Mouse (Mus musculus): ENCODE results near the gene Serpina3n. TPM values are rescaled to one million over a fixed set of nuclear protein-coding genes. Genes with fewer than 3 reads are reported as not detected.
"Not testable (repeated sequence)": the region's sequence is repeated elsewhere in the genome, so short reads cannot be mapped to it uniquely, and the experiment has no call there.

The Serpina3n gene
- not detected in 2 replicates for total RNA-seq (2017)

DNA sequence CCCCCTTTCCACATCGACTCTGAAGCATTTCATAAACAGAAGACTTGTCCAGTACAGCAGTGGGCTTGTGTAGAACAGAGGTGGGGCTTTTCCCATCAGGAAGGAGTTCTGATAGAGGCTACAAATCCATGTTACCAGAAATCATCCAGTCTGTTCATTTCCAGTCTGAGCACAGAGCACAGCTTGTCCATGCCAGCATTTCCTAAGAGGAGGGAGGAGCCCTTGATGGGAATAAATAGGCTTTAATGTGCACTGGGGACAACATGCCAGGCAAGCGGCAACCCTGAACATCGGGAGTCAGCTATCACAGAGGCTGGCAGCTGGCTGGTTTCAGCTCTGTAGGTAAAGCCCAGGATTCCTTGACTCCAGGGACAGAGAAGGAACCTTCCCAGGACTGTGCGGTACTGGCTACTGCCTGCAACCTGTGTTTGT is at the start of gene Serpina3n:
Serpina3n (plus strand) TSS at position 276 of the 432 bp plus-strand sequence.
- ATAC-seq (ENCODE audit: extremely low read depth, insufficient number of reproducible peaks, low FRiP score, poor library complexity, severe bottlenecking) = no peak

DNA sequence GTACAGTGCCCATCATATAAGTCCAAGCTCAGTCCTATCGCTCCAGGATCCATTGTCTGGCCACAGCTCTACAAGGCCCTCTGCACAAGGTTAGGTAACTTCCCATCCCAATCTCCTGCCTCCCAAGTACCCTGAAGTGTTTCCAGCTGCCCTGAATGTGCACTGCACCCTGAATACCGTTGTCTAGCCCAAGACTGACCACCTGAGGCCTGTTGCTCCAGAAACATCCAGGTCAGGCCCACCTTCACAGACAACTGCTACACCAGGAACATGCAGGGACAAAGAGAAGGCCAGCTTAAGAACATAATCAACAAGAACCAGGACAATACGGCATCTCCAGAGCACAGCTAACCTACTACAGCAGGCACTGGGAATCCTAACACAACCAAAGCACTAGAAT is 36.5 kb upstream of the Serpina3n start:
- ATAC-seq (ENCODE audit: extremely low read depth, insufficient number of reproducible peaks, low FRiP score, poor library complexity, severe bottlenecking) = no peak

DNA sequence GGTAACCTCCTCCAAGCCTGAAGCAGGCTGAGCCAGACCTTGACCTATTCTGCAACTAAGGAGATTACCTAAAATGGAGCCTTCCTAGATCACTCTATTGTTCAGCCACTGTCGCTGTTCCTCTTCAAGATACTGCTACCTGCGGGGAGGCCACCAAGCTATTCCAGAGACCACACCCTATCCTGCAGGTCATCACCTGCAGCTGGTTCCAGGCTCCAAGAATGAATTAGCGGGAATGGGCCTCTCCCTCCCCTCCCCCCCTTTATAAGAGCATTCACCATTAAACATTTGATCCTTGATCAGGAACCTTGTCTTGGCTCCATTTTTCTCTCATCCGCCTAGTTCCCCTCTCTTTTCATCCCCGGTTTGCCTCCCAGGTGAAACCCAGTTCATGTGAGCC is 29.4 kb upstream of the Serpina3n start:
- ATAC-seq (ENCODE audit: extremely low read depth, insufficient number of reproducible peaks, low FRiP score, poor library complexity, severe bottlenecking) = not testable (repeated sequence)

DNA sequence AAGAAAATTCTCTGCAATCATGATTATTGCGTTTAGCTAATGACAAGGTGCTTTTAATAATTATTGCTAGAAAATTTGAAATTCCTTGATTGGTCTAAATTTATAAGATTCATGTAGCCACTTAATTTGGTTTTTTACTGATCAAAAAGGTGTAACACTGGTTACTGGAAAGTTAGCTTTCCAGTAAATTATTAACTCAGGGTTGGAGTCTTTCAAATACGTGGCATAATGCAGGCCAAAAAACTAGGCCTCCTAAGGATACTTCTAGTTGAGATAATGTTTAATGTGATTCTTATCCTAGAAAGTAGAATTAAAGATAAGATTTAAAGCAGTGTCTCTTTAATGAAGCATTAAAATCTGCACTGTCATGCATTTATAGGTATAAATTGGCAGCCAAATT is 28.2 kb upstream of the Serpina3n start:
- ATAC-seq (ENCODE audit: extremely low read depth, insufficient number of reproducible peaks, low FRiP score, poor library complexity, severe bottlenecking) = not testable (repeated sequence)

DNA sequence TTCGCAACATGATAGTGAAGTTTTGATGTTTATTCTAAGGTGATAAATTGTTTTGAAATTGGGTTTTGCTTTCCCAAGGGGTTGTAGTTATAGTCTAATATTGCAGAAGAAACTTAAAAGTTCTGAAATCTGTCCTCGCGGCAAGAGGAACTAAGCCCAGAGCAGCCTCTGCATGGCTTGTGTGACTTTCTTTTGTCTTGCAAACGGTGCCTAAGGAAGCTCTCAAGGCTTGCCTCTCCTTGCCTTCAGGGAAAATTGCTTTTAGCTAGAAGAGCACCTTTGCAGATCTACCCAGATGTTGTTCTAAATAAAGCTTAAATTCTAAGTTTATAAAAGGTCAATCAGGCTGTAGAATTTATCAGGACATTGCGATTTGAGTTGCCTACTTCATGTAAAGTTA is 27.7 kb upstream of the Serpina3n start:
- ATAC-seq (ENCODE audit: extremely low read depth, insufficient number of reproducible peaks, low FRiP score, poor library complexity, severe bottlenecking) = not testable (repeated sequence)

DNA sequence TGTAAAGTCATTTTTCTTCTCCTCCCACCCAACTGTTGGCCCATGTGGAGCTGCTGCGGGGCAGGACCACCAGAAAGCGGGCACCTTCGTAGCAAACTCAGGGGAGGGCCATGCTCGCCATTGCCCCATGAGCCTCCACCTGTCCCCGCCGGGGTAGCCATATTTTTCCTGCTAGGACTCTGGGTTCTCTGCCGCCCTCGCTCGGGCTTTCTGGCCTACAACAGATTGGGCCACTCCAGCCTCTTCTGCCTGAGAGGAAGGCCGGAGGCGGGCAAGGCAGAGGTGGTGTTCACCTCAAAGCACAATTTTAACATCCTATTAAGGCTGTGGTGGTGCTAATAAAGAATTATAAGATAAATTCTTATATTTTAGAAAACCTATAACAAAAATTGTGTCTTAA is 26.7 kb upstream of the Serpina3n start:
- no peak for ATAC-seq (ENCODE audit: extremely low read depth, insufficient number of reproducible peaks, low FRiP score, poor library complexity, severe bottlenecking)

DNA sequence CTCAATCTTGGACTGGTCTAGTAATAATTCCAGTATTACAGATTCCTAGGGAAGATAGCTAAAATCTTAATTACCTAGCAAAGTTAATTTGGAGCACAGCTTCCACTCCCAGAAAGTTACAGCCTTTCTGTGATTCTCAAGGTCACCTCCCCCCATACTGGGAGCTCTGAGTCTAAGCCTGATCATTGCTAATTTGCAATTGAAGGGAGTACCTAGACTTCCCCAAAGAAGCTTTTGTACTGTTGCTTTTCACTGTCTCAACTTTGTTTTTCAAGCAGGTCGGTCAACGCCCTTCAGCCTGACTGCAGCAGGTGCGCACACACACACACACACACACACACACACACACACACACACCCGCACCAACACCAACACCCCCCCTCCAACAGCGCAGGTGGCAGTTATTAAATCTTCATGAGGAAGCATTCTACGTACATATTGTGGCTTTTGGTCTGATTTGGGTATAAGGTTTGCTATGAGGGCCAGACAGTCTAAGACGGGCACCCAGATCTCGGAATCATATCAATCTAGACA is 25.4 kb upstream of the Serpina3n start:
- not testable (repeated sequence) for ATAC-seq (ENCODE audit: extremely low read depth, insufficient number of reproducible peaks, low FRiP score, poor library complexity, severe bottlenecking)

DNA sequence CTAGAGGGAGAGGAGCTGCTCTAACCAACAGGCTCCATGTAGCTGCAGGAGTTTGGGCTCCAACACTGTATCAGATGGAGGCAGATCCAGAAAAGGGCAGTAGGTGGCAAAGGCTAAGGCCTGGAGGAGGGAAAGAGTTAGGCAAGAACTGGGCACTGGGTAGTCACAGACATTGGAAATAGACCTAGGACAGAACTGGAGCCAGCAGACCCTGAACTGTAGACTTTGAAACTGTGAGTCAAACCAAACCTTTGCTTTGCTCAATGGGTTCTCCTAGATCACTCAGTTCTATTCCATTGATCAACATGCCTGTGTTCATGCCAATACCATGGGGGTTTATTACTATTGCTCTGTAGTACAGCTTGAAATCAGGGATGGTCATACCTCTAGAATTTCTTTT is 20.5 kb upstream of the Serpina3n start:
- not testable (repeated sequence) for ATAC-seq (ENCODE audit: extremely low read depth, insufficient number of reproducible peaks, low FRiP score, poor library complexity, severe bottlenecking)

DNA sequence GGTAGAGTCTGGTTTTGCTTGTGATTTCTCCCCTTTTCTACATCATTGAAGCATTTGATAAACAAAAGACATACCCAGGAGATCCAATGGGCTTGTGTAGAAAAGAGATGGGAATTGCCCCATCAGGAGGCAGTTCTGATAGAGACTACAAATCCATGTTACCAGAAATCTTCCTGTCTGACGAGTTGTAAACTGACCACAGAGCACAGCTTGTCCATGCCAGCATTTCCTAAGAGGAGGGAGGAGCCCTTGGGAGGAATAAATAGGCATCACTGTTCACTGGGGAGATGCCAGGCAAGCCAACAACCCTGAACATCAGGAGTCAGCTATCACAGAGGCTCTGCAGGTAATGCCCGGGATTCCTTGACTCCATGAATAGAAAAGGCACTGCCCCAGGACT is 19.7 kb upstream of the Serpina3n start:
- ATAC-seq (ENCODE audit: extremely low read depth, insufficient number of reproducible peaks, low FRiP score, poor library complexity, severe bottlenecking) = not testable (repeated sequence)

DNA sequence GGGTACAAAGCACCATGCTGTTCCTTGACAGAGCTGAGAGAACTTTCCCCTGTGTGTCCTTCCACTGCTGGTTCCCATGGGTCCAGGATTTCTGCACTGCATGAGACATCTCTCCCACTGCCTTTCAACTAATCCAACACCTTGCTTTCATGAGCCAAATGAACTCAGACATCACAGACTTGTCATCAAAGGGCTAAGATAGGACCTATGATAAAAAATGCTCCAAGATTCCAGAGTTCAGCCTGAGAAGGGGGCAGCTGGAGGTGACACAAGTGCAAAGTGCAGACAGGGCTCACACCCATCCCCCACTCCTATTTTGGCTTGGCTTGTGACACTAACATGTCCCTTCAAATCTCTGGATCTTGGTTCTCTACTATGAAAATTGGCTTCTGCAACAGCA is 18.1 kb upstream of the Serpina3n start:
- no peak for ATAC-seq (ENCODE audit: extremely low read depth, insufficient number of reproducible peaks, low FRiP score, poor library complexity, severe bottlenecking)

DNA sequence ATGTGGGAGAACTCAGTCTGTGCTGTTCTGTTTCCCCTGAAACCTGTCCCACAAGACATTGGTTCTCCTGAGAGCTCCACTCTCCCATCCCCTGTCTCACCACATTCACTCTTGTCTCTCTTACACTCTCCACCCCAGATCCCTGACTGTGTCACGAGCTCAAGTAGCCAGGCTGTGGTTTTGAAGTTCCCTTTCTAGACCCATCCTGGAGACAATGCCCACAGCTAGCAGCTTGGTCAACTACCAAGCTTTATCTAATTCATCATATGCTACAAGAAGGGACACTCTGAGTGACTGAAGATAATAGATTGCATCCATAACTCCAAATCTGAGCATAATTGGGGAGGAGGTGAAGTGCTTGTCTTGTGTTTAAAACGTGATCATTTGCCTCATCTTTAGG is 15.5 kb upstream of the Serpina3n start:
- not testable (repeated sequence) for ATAC-seq (ENCODE audit: extremely low read depth, insufficient number of reproducible peaks, low FRiP score, poor library complexity, severe bottlenecking)

DNA sequence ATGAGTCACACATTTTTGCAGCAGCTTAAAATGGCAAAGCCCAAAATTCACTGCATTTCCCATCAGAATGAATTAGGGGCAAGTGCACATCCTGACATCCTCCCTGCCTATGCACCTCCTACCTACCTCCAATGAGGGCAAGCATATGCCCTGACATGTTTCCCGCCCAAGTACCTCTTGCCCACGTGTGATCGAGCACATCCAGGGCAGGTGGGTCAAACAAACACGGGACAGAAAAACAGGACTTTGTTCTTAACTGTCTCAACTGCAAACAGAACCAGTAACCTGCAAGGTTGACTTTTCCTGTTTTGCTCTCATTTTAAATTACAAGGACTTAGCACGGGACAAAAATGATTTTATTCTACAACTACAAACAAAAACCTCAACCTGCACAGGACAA is 2.6 kb upstream of the Serpina3n start:
- no peak for ATAC-seq (ENCODE audit: extremely low read depth, insufficient number of reproducible peaks, low FRiP score, poor library complexity, severe bottlenecking)

DNA sequence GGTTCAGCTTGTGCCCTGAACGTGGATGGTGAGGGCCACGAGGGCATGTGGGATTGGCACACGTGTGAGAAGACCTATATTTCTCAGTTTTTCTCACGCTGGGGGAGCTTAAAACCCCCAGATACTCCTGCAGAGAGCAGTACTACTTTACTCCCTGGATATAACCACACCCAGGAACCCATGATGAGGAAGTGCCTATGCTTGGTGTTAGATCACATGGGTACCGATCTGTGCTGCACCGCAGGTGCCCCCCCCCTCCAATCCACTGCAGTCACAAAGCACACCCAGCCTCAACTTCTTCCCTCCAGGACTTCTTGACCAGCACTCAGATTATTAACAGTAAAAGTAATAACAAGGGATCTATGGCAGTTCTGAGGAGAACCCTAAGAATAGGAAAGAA is 6.0 kb downstream of the Serpina3n start:
- ATAC-seq (ENCODE audit: extremely low read depth, insufficient number of reproducible peaks, low FRiP score, poor library complexity, severe bottlenecking) = no peak

DNA sequence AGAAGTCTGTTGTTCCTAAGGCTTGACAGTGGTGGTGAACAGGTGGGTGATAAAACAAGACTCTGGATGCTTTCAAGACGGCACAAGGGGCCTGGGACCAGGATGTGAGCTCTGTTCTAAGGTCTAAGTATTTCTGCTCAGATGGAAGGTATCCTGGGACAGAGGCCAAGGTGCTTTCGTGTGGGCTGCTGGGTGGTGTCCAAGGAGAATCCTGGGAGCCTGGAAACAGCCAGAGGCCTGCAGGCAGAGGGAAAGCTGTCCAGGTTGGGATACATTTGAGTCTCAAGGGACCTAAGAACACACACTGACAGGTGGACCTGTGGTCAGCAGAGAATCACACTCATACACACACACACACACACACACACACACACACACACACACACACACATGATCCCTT is 8.0 kb downstream of the Serpina3n start:
- ATAC-seq (ENCODE audit: extremely low read depth, insufficient number of reproducible peaks, low FRiP score, poor library complexity, severe bottlenecking) = no peak

DNA sequence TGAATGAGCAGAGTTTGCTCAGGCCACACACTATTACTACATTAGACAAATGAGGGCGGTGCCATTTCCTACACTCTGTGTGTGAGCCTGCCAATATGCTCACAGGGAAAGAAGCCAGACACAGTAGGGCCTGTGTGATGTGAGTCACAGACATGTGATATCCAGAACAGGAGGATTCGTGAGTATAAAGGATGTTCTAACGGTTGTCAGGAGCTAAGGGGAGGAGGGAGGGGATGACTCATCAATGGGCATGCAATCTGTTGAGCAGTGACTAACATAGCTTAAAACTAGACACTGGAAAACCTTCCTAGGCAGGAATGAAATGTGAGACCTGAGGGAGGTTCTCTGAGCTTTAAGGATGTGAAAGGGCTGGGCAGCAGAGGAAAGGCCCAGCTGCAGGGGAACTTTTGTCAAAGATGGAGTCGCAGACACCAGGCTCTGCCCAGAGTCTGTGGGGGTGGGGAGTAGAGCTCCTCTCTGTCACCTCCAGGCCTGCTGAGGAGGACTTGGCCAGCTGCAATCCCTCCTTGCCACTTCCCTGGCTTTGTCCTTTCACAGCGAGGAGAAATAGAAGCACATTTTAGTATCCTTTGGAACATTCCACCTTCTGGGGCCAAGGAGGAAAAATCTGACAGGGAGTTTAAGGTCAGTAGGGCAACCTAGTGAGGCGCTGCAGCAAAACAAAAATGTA is 9.2 kb downstream of the Serpina3n start:
- ATAC-seq (ENCODE audit: extremely low read depth, insufficient number of reproducible peaks, low FRiP score, poor library complexity, severe bottlenecking) = no peak

DNA sequence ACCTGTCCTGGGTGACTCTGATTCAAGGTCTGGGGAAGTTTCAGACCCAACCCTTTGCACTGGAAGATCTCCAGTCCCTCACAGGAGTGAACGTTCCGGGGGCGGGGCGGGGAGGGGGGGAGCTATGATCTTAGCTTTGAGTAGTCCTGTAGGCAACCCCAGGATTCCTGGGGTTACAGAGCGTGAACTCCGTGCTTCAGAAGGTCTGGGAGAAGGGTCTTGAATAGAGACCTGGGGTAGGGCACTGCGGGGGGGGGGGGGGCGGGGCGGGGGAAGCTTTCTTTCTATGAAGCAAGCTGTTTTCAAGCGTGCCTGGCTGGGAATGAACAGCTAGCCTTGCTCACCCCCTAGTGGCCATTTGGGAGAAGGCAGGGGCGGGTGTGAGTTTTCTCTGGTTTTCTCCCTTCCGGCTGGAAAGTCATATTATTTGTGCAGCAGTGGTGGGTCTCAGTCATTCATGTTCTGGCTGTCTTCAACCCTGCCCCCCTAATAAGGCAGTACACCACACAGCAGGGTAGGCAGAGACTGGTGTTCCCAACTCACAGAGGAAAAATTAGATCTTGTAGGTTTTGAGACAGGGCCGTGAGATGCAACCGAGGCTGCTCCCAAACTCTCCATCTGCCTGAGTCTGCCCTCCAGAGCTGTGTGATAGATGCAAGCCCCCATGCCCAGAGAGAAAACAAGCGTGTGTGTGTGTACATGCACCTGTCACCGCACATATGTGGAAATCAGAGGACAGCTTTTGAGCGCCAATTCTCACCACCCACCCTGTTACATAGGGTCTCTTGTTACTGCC is 12.0 kb downstream of the Serpina3n start:
- ATAC-seq (ENCODE audit: extremely low read depth, insufficient number of reproducible peaks, low FRiP score, poor library complexity, severe bottlenecking) = 0 out of 2 replicates have a peak, but pooled peaks have one; percentile 24

DNA sequence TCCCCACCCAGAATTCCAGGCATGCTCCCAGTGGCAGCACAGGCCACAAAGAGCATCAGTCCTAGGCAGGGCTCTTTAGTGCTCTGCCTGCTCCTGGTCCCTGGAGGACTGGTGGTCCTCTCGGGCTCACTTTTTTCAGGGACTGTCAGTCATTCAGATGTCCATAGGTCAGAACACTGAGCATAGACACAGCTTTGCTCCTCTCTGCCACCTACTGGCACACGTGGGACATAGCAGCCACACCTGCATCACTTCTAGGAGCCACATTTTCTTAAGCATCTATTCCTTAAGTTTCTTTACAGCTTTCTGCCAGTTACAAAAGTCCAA is 12.6 kb downstream of the Serpina3n start:
- ATAC-seq (ENCODE audit: extremely low read depth, insufficient number of reproducible peaks, low FRiP score, poor library complexity, severe bottlenecking) = no peak

DNA sequence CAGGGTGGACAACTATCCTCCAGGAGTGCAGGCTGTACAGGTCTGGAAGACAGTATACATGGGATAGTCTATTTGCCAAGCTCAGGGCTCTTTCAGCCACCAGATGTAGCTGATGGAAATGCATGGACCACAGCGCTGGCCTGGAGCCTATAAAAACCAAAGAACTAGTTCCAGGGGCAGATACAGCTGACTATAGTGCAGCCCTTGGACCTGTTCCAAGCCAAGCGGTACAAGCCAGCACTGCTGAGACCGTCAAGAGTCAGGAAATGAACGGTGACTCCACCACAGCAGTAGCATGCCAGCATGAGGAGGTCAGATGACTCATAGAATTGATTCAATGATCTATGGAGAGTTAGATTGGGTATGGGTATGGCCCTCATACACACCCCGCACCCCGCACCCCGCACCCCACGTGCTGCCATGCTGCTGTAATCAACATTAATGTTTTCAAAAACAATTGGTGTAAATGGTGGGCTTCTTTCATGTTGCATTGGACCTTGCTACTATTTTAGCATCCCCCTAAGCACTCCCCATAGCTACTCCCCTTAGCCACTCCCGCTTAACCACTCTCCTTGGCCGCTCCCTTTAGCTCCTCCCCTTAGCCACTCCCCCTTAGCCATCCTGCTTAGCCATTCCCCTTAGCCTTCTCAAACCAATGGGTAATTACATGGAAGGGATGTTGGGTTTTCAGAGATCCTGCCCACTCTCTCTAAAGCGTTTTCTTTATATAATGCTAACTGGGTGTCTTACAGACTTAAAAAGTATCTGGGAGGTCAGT is 16.3 kb downstream of the Serpina3n start:
- ATAC-seq (ENCODE audit: extremely low read depth, insufficient number of reproducible peaks, low FRiP score, poor library complexity, severe bottlenecking) = no peak

DNA sequence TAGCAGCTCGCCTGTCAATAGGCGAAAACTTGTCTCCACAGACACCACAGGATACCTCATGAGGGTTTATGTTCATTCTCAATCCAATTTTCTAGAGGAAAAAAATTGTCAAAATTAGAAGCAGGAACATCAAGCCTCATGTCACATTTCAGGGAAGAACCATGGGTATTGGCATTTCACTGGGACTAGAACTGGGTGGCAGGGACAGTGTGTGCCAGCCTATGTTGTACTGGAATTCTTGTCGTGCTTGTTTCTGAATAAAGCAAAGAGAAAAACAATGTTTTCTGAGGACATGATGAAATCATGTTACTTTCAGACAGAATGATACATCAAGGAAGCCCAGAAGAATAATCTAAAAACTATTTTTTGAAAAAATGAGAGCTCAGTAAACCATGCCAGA is 19.1 kb downstream of the Serpina3n start:
- no peak for ATAC-seq (ENCODE audit: extremely low read depth, insufficient number of reproducible peaks, low FRiP score, poor library complexity, severe bottlenecking)

Measured in neutrophil, adult 5-6 weeks (primary cell).